ENCODE assay signal across 8 mouse cellular contexts in genomic region chr5:88711618-88712224, GRCm38 (mm10). TPM values are rescaled to one million over a fixed set of nuclear protein-coding genes. Genes with fewer than 3 reads are reported as not detected.
DNase-seq lines count a peak whose midpoint lies in the region; ATAC-seq and TF ChIP-seq lines count a peak whose summit lies in the region.

No protein-coding gene starts in this region.

- H3K9ac ChIP-seq in embryonic facial prominence, embryonic 11.5 days (replicated peaks; ENCODE audit: low read length): no peak overlapping the region
- H3K9ac ChIP-seq in hindbrain, postnatal 0 days (replicated peaks; ENCODE audit: low read length): no peak overlapping the region

- H3K4me3 ChIP-seq in layer of hippocampus, adult 2 months: peak overlapping the region; percentile 8; the same call in 1 of the 2 replicates
- no peak overlapping the region for H3K4me3 ChIP-seq in embryonic facial prominence, embryonic 11.5 days (ENCODE audit: low read depth, low read length)
- H3K4me3 ChIP-seq in hindbrain, postnatal 0 days (ENCODE audit: low read length): no peak overlapping the region

- H3K4me2 ChIP-seq in embryonic facial prominence, embryonic 11.5 days (ENCODE audit: low read depth, low read length): no peak overlapping the region
- peak overlapping the region; percentile 3; the same call in 1 of the 2 replicates for H3K4me2 ChIP-seq in hindbrain, postnatal 0 days (ENCODE audit: low read depth, low read length)

- peak; percentile 45; the same call in 1 of the 2 replicates for ATAC-seq in embryonic facial prominence, embryonic 11.5 days (replicated peaks; ENCODE audit: insufficient number of reproducible peaks, low FRiP score, low TSS enrichment, low read depth)
- ATAC-seq in hindbrain, postnatal 0 days: peak; percentile 41; the same call in 1 of the 2 replicates

- no peak overlapping the region for H3K27ac ChIP-seq in layer of hippocampus, adult 2 months
- no peak overlapping the region for H3K27ac ChIP-seq in embryonic facial prominence, embryonic 11.5 days (replicated peaks; ENCODE audit: low read depth, low read length)
- no peak overlapping the region for H3K27ac ChIP-seq in hindbrain, postnatal 0 days

- no peak for TF ChIP-seq CTCF in layer of hippocampus, adult 2 months (conservative IDR thresholded peaks at IDR 0.05)
- no peak for TF ChIP-seq CTCF in hindbrain, postnatal 0 days (IDR thresholded peaks at IDR 0.05; ENCODE audit: low read depth)

- H3K9me3 ChIP-seq in embryonic facial prominence, embryonic 11.5 days (replicated peaks; ENCODE audit: control insufficient read depth, low read length): no peaks in the 10 kb centered on the region
- no peaks in the 10 kb centered on the region for H3K9me3 ChIP-seq in hindbrain, postnatal 0 days (ENCODE audit: low read length)

- WGBS in embryonic facial prominence, embryonic 11.5 days: 27% methylated on average over 10 of the region's 10 CpGs
- WGBS in hindbrain, postnatal 0 days: 25% methylated on average over 10 of the region's 10 CpGs

- DNase-seq in layer of hippocampus, adult 2 months (ENCODE audit: low spot score in 2 of 2): no peak
- DNase-seq in layer of hippocampus, postnatal 10 days (ENCODE audit: low spot score in 2 of 2): no peak
- DNase-seq in embryonic facial prominence, embryonic 11.5 days (ENCODE audit: low spot score): peak; percentile 39
- DNase-seq in hindbrain, postnatal 0 days (ENCODE audit: low spot score): peak; percentile 22
- DNase-seq in right cerebral cortex, postnatal 10 days (ENCODE audit: low spot score in 2 of 2): peak; percentile 54 to 74
- DNase-seq in adrenal gland, adult 2 months: no peak
- no peak for DNase-seq in thymus, postnatal 36 days
- DNase-seq in adipocyte (ENCODE audit: low spot score): no peak

- no peaks in the 10 kb centered on the region for H3K4me1 ChIP-seq in embryonic facial prominence, embryonic 11.5 days (ENCODE audit: control insufficient read depth, insufficient read depth, low read length)
- 0 out of 2 replicates have a peak, but pooled peaks cover 5% of the 10 kb centered on the region for H3K4me1 ChIP-seq in hindbrain, postnatal 0 days (ENCODE audit: insufficient read depth, low read length)

- H3K27me3 ChIP-seq in embryonic facial prominence, embryonic 11.5 days (ENCODE audit: control insufficient read depth, insufficient read depth, low read length): no peaks in the 10 kb centered on the region
- no peaks in the 10 kb centered on the region for H3K27me3 ChIP-seq in hindbrain, postnatal 0 days (ENCODE audit: insufficient read depth, low read length)

- no peaks in the 10 kb centered on the region for H3K36me3 ChIP-seq in embryonic facial prominence, embryonic 11.5 days (replicated peaks; ENCODE audit: control insufficient read depth, insufficient read depth, low read depth, low read length)
- H3K36me3 ChIP-seq in hindbrain, postnatal 0 days (ENCODE audit: insufficient read depth, low read length): no peaks in the 10 kb centered on the region

RNA-seq across cellular contexts. Expression of gene Mob1b, which starts 8.9 kb away (rescaled TPM):
- 10 to 100 TPM; 29.6 to 31.9 TPM for total RNA-seq in layer of hippocampus, adult 2 months (2021)
- total RNA-seq in layer of hippocampus, postnatal 10 days (2021): 10 to 100 TPM; 33.4 to 34.5 TPM
- 13.7 and 15.6 TPM in 2 replicates for polyA plus RNA-seq in embryonic facial prominence, embryonic 11.5 days (2014; fragmentation: Nextera tagmentation; extraction: Ambion mirVana)
- total RNA-seq in hindbrain, postnatal 0 days (2014; rRNA removed): 10.5 and 12.2 TPM in 2 replicates
- 7.8 and 8.5 TPM in 2 replicates for polyA plus RNA-seq in hindbrain, postnatal 0 days (2015; fragmentation: Nextera tagmentation; extraction: Ambion mirVana)
- total RNA-seq in adrenal gland, adult 2 months (2021): 10 to 100 TPM; 32.9 to 36.3 TPM
- polyA plus RNA-seq in adrenal gland, adult 2 months (2012; rRNA removed): 4.7 and 8.6 TPM in 2 replicates

RNA-seq across cellular contexts. Expression of gene Grsf1, which starts 35.8 kb away (rescaled TPM):
- total RNA-seq in layer of hippocampus, adult 2 months (2021): 10 to 100 TPM; 87.2 to 95.2 TPM
- total RNA-seq in layer of hippocampus, postnatal 10 days (2021): 10 to 100 TPM; 90.9 to 91.1 TPM
- polyA plus RNA-seq in embryonic facial prominence, embryonic 11.5 days (2014; fragmentation: Nextera tagmentation; extraction: Ambion mirVana): 82.0 and 91.0 TPM in 2 replicates
- 39.9 and 48.8 TPM in 2 replicates for total RNA-seq in hindbrain, postnatal 0 days (2014; rRNA removed)
- 60.7 and 61.8 TPM in 2 replicates for polyA plus RNA-seq in hindbrain, postnatal 0 days (2015; fragmentation: Nextera tagmentation; extraction: Ambion mirVana)
- total RNA-seq in adrenal gland, adult 2 months (2021): 100 to 1,000 TPM; 123 to 142 TPM
- polyA plus RNA-seq in adrenal gland, adult 2 months (2012; rRNA removed): 118 and 135 TPM in 2 replicates

RNA-seq across cellular contexts. Expression of gene Dck, which starts 53.1 kb away (rescaled TPM):
- 10 to 100 TPM; 13.7 to 14.9 TPM for total RNA-seq in layer of hippocampus, adult 2 months (2021)
- total RNA-seq in layer of hippocampus, postnatal 10 days (2021): 10 to 100 TPM; 16.7 to 16.8 TPM
- polyA plus RNA-seq in embryonic facial prominence, embryonic 11.5 days (2014; fragmentation: Nextera tagmentation; extraction: Ambion mirVana): 99.9 and 110 TPM in 2 replicates
- 20.3 and 22.3 TPM in 2 replicates for total RNA-seq in hindbrain, postnatal 0 days (2014; rRNA removed)
- polyA plus RNA-seq in hindbrain, postnatal 0 days (2015; fragmentation: Nextera tagmentation; extraction: Ambion mirVana): 29.7 and 31.5 TPM in 2 replicates
- 1 to 10 TPM; 2.6 to 4.2 TPM for total RNA-seq in adrenal gland, adult 2 months (2021)
- polyA plus RNA-seq in adrenal gland, adult 2 months (2012; rRNA removed): 2.5 and 3.4 TPM in 2 replicates

Comparison
In these comparisons a context has a peak if more than half of its experiments do, and no peak if none do; other contexts are left out.
1. DNase-seq: peak in embryonic facial prominence, embryonic 11.5 days (single experiment), hindbrain, postnatal 0 days (single experiment) and right cerebral cortex, postnatal 10 days (2 of 2); none in layer of hippocampus, adult 2 months (0 of 2), layer of hippocampus, postnatal 10 days (0 of 2), adrenal gland, adult 2 months (single experiment), thymus, postnatal 36 days (0 of 2) and adipocyte (single experiment).